Mouse (Mus musculus) lung, embryonic 14.5 days (tissue): ENCODE data around the gene Pdlim5. TPM values are rescaled to one million over a fixed set of nuclear protein-coding genes. Genes with fewer than 3 reads are reported as not detected.

Experiments used
- ATAC-seq: fragments of 200-750 bp; cut with Nextera tagmentation; 2 replicates; pipeline ENCODE4 v1.8.0; 2017; ENCODE audit warnings: mild to moderate bottlenecking, moderate TSS enrichment, moderate library complexity; ENCODE audit not compliant: insufficient read depth
- DNase-seq: peaks from one replicate; pipeline ENCODE4 v3.0.0-alpha.2; 2015
- H3K27ac ChIP-seq: fragments of 300-500 bp; sonication (generic); 2 replicates; pipeline ENCODE4 v1.5.1; 2014; ENCODE audit warnings: low read depth, mild to moderate bottlenecking, moderate library complexity
- H3K27me3 ChIP-seq: fragments of 300-500 bp; sonication (generic); 2 replicates; pipeline ENCODE4 v1.6.1; 2014; ENCODE audit warnings: low read length, control low read depth; ENCODE audit not compliant: insufficient read depth
- H3K36me3 ChIP-seq: fragments of 300-500 bp; sonication (generic); 2 replicates; pipeline ENCODE4 v1.6.1; 2014; ENCODE audit warnings: control low read depth; ENCODE audit not compliant: insufficient read depth
- H3K4me1 ChIP-seq: fragments of 300-500 bp; sonication (generic); 2 replicates; pipeline ENCODE4 v1.6.1; 2014; ENCODE audit warnings: antibody characterized with exemption, control low read depth; ENCODE audit not compliant: insufficient read depth
- H3K4me2 ChIP-seq: fragments of 300-500 bp; sonication (generic); 2 replicates; pipeline ENCODE4 v1.6.1; 2014; ENCODE audit warnings: mild to moderate bottlenecking
- H3K4me3 ChIP-seq: fragments of 300-500 bp; sonication (generic); 2 replicates; pipeline ENCODE4 v1.5.1; 2014; ENCODE audit warnings: low read depth, low read length
- H3K9ac ChIP-seq: fragments of 300-500 bp; sonication (generic); 2 replicates; pipeline ENCODE4 v1.6.1; 2014
- H3K9me3 ChIP-seq: fragments of 300-500 bp; sonication (generic); 2 replicates; pipeline ENCODE4 v1.6.1; 2016; ENCODE audit warnings: low read depth, low read length, control low read depth
- CTCF ChIP-seq: IDR thresholded peaks from 2 replicates; pipeline ENCODE4 v1.5.1; 2016; ENCODE audit warnings: antibody characterized with exemption, low read depth
- WGBS: fragments of 180-500 bp; shearing (Covaris S2); extraction: QIAGEN DNeasy Blood & Tissue Kit; methylation state at CpG from one replicate; pipeline ENCODE4 v1.1.7; 2014; 5-methylcytosine and 5-hydroxymethylcytosine counted together
- polyA plus RNA-seq: library from polyadenylated mRNA; unstranded; fragments of >200 nt; fragmentation: Nextera tagmentation; extraction: Ambion mirVana; gene quantifications from 2 replicates; pipeline ENCODE4 v1.2.1, GENCODE M21; 2014

The Pdlim5 gene
- polyA plus RNA-seq, 1 experiment from 2014 or later, result 19.0 TPM

DNA sequence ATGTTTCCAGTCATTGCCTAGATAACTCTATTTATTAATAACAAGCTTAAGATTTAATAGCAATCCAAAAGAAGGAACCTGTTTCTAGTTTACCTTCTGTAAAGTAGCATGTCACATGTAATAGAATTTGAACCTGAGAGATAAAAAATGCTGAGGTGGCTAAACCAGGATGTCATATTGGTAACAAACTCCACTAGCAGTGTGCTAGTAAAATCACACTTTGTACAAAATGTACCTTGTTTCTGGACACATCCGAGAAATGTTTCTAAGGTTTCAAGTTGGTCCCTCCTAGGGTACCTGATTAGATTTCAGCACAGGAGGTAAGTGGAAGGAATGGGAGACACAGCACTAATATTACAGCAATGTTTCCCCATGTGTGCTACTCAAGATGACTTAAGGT, 18.9 kb downstream of the Pdlim5 start:
- DNase-seq (no peak), ATAC-seq (no peak)
- Histone ChIP-seq H3K36me3 (no peaks in the 10 kb centered on the region), H3K27ac (no peak overlapping the region), H3K9ac (no peak overlapping the region), H3K4me3 (no peak overlapping the region), H3K4me1 (no peaks in the 10 kb centered on the region), H3K9me3 (no peaks in the 10 kb centered on the region), H3K27me3 (no peaks in the 10 kb centered on the region), H3K4me2 (no peak overlapping the region)
- WGBS, result 81% methylated on average over 1 of the region's 1 CpGs
- no peak for TF ChIP-seq CTCF

DNA sequence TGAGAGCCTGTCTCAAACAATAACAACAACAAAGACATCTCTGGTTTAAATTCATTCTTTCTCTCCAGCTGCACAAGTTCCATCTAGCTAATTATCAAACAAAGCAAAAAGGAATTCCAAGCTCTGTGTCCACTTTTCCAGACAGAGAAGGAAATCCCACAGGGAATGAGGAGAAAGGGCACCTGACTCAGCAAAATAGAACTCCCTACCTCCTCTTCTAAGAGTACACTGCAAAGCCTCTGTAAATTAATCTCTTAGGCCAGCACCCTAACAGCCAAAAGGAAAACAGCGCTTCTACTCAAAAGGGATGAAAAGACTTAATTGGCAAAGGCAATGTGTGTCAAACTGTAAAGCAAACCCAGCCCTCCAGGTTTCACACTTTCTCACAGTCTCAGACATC, 20.4 kb downstream of the Pdlim5 start:
- H3K9me3 ChIP-seq, result no peaks in the 10 kb centered on the region
- H3K27ac ChIP-seq, result no peak overlapping the region
- H3K9ac ChIP-seq, result no peak overlapping the region
- no peaks in the 10 kb centered on the region for H3K4me1 ChIP-seq
- no peaks in the 10 kb centered on the region for H3K36me3 ChIP-seq
- no peak overlapping the region for H3K4me2 ChIP-seq
- DNase-seq (no peak), ATAC-seq (no peak)
- WGBS, result 43% methylated on average over 1 of the region's 1 CpGs
- no peaks in the 10 kb centered on the region for H3K27me3 ChIP-seq
- H3K4me3 ChIP-seq, result no peak overlapping the region
- TF ChIP-seq CTCF, result no peak

DNA sequence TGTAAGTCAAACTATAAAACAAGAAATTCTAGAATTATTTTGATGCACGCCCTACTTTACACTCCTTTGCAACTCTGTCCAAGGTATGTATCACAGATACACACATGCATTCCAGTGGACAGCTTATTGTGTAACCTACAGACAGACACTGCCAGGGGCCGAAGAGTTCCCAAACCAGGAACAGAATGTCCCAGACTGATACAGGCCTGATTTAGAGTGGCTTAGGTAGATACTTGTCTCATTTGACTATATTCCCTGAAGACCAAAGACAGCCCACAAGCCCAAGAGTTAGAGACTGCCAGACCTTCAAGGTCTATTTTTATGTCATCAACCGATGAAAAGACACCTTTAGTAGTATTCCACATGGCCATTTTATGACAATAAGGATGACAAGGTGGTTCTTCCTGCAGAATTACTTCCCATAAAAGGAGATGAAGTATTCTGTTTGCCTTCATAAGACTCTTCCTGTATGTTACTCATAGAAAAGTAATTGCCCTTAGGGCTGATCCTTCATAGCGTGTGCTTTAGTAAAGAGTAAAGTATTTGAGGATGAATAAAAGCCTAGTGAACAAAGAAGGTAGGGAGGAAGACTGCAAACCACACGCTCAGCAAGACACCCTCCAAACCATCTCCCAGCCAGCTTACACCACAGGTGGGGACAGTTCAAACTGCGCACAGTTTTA, 22.9 kb downstream of the Pdlim5 start:
- H3K4me1 ChIP-seq, result no peaks in the 10 kb centered on the region
- no peaks in the 10 kb centered on the region for H3K27me3 ChIP-seq
- ATAC-seq (no peak), DNase-seq (no peak)
- H3K9me3 ChIP-seq, result no peaks in the 10 kb centered on the region
- H3K9ac ChIP-seq, result no peak overlapping the region
- no peak overlapping the region for H3K4me2 ChIP-seq
- H3K4me3 ChIP-seq, result no peak overlapping the region
- H3K27ac ChIP-seq, result no peak overlapping the region
- H3K36me3 ChIP-seq, result no peaks in the 10 kb centered on the region
- no peak for TF ChIP-seq CTCF
- WGBS, result 94% methylated on average over 6 of the region's 6 CpGs

DNA sequence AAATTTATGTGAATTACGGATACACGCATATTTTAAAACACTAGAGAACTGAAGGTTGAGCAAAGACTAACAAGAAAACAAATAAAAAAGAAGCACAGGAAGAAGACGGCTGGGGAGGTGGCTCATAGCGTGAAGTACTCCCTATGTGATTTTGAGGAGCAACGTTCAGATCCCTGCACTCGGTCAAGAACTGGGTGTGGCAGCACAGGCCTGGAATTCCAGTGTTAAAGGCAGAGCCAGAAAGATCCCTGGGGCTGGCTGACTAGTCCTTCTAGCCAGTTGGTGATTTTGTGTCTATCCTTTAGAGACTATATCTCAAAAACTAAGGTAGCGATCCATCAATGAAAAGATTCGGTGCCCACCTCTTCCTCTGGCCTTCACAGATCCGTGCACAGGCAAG, 27.1 kb downstream of the Pdlim5 start:
- DNase-seq (no peak), ATAC-seq (no peak)
- H3K27me3 ChIP-seq, result no peaks in the 10 kb centered on the region
- no peak overlapping the region for H3K4me2 ChIP-seq
- no peak for TF ChIP-seq CTCF
- 75% methylated on average over 9 of the region's 9 CpGs for WGBS
- no peak overlapping the region for H3K4me3 ChIP-seq
- H3K9ac ChIP-seq, result no peak overlapping the region
- H3K9me3 ChIP-seq, result no peaks in the 10 kb centered on the region
- no peak overlapping the region for H3K27ac ChIP-seq
- H3K4me1 ChIP-seq, result no peaks in the 10 kb centered on the region
- no peaks in the 10 kb centered on the region for H3K36me3 ChIP-seq

DNA sequence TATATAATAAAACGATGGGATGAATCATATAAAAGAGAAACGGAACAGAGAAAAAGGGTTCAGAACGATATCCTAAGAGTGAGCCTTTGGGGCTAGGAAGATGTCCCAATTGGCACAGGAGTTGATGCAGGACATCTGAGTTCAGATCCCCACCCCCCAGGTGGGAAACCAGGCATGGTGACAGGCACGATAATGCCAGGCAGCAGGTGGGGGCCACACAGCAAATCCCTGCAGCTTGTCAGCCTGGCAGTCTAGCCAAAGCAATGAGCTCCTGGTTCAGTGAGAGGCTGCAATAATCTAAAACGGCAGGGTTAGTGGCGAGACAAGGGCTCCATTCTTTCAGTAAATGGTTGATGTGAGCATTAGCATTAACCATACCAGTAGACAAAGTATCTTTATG, 33.4 kb downstream of the Pdlim5 start:
- H3K27me3 ChIP-seq, result no peaks in the 10 kb centered on the region
- no peak overlapping the region for H3K4me3 ChIP-seq
- H3K9me3 ChIP-seq, result no peaks in the 10 kb centered on the region
- DNase-seq (no peak), ATAC-seq (no peak)
- H3K36me3 ChIP-seq, result no peaks in the 10 kb centered on the region
- TF ChIP-seq CTCF, result no peak
- WGBS, result 75% methylated on average over 6 of the region's 6 CpGs
- H3K27ac ChIP-seq, result no peak overlapping the region
- no peaks in the 10 kb centered on the region for H3K4me1 ChIP-seq
- no peak overlapping the region for H3K9ac ChIP-seq
- no peak overlapping the region for H3K4me2 ChIP-seq

DNA sequence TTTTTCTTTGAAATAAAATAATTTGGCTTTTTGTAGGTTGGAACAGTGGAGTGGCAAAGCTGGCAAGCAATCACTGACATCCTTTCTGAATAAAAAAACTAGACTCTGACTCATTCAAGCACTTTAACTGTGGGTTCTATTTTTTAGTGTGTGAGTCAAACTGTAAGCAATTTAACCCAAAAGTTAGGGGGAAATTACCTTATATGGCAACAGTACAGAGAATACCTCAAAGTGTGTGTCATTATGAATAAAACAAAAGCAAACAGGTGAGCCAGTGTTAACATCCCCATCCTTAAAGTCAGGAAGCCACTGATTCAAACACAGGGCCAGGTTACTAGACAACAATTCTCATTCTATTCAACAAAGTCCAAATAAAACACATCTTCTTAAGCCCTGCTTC, 36.5 kb downstream of the Pdlim5 start:
- TF ChIP-seq CTCF, result no peak
- Histone ChIP-seq H3K27me3 (no peaks in the 10 kb centered on the region), H3K9me3 (no peaks in the 10 kb centered on the region), H3K27ac (no peak overlapping the region), H3K4me1 (no peaks in the 10 kb centered on the region), H3K4me3 (no peak overlapping the region), H3K4me2 (no peak overlapping the region), H3K9ac (no peak overlapping the region), H3K36me3 (no peaks in the 10 kb centered on the region)
- no peak for DNase-seq
- ATAC-seq, result no peak

DNA sequence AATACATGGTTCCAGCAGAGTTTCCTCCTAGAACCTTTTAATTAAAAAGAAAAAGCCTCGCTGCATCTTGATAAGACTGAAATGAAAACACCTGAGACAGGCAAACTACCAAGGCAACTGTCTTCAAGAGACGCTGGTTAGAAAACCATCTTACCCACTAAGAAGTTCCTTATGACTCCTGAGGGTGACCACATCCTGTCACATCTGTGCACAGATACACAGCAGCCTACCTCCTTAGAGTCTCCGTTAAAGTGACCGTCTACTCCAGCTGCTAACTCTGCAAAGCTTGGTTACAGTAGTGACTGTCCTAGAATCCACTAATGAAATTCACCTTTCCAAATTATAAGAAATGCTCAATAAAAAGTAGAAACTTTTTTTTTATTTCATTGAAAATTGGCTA, 38.8 kb downstream of the Pdlim5 start:
- no peak for TF ChIP-seq CTCF
- ATAC-seq (no peak), DNase-seq (no peak)
- Histone ChIP-seq H3K9ac (no peak overlapping the region), H3K27me3 (no peaks in the 10 kb centered on the region), H3K4me3 (no peak overlapping the region), H3K36me3 (no peaks in the 10 kb centered on the region), H3K9me3 (no peaks in the 10 kb centered on the region), H3K4me2 (no peak overlapping the region), H3K4me1 (no peaks in the 10 kb centered on the region), H3K27ac (no peak overlapping the region)
- 77% methylated on average over 4 of the region's 4 CpGs for WGBS

DNA sequence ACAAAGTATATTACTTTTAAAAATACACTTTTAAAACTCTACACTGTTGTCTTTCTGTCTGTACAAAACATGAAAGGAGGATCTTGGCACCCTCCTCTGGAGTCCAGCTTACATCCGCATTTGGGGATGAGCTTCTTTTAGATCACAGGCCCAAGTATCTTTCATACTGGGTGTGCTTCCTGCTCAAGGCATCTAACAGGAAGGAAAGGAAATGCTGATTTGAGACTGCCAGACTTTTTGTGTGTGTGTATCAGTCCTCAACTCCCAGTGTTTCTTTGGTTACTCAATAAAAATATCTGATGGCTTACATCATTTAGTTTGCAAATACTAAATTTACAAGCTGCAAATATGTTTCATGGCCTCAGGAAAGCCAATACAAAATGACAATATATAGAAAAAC, 42.3 kb downstream of the Pdlim5 start:
- H3K4me1 ChIP-seq, result no peaks in the 10 kb centered on the region
- DNase-seq, result peak; percentile 33
- no peaks in the 10 kb centered on the region for H3K36me3 ChIP-seq
- no peak for TF ChIP-seq CTCF
- no peak overlapping the region for H3K4me2 ChIP-seq
- H3K4me3 ChIP-seq, result no peak overlapping the region
- no peak overlapping the region for H3K27ac ChIP-seq
- no peaks in the 10 kb centered on the region for H3K9me3 ChIP-seq
- no peaks in the 10 kb centered on the region for H3K27me3 ChIP-seq
- no peak for ATAC-seq
- H3K9ac ChIP-seq, result no peak overlapping the region
- 61% methylated on average over 1 of the region's 1 CpGs for WGBS
